Mouse (Mus musculus) heart, postnatal 14 days (tissue): Measurements from ENCODE around the gene Myh9. TPM values are rescaled to one million over a fixed set of nuclear protein-coding genes. Genes with fewer than 3 reads are reported as not detected.
"Not testable (repeated sequence)": the region's sequence is repeated elsewhere in the genome, so short reads cannot be mapped to it uniquely, and the experiment has no call there.

Experiments
- DNase-seq, 2 experiments: peaks; one replicate each; pipeline ENCODE4 v3.0.0; 2021 to 2022
- intact Hi-C: fragments of 180-260 bp; cut with DNase I; formaldehyde crosslinking; loops from one replicate; pipeline ENCODE4 v1.15.1; 2025
- total RNA-seq, 2 experiments: library from RNA; stranded (reverse); gene quantifications; 2 replicates each; pipeline ENCODE4 v1.2.3; 2021

Gene Myh9
- total RNA-seq, 2 experiments from 2014 or later = 140 to 172 TPM

DNA sequence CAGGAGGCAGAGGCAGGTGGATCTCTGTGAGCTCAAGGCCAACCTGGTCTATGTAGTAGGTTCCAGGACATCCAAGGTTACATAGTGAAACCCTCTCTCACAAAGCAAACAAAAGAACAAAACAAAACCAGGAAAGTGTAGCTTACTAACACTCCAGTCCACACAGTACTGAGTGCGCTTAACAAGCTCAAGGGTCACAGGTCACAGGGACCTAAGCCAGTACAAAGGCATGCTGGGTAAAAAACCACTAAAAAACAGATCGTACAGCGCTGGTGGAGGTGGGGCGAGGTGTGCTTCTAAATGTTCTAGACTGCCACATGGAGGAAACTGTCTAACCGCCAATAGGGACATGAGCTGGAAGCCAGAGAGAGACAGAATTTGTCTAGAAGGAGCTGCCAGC is 71.6 kb downstream of the Myh9 start:
- intact Hi-C loops = loop anchor here (2.0 kb wide), 1 partner anchor 16 kb away; no protein-coding TSS in a partner anchor

DNA sequence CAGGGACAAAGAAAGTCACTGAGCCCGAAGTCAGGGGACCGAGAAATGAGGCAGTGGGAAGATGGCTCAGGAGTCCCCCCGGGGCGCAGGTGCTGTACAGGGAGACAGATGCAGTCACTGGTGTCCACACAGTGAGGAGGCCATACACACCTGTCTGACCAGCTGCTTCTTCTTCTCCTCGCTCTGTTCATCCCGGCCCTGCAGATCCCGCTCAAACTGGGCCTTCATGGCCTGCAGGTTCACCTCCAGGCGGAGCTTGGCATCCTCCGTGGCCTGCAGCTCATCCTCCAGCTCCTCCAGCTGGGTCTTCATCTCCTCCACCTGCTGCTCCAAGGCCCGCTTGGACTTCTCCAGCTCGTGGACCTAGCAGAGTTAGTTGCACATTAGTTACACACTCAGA is 75.0 kb downstream of the Myh9 start:
- intact Hi-C loops = no loop called here
- DNase-seq = no peak

More for the DNA sequence above, 71.6 kb downstream of the Myh9 start:
- DNase-seq = no peak

DNA sequence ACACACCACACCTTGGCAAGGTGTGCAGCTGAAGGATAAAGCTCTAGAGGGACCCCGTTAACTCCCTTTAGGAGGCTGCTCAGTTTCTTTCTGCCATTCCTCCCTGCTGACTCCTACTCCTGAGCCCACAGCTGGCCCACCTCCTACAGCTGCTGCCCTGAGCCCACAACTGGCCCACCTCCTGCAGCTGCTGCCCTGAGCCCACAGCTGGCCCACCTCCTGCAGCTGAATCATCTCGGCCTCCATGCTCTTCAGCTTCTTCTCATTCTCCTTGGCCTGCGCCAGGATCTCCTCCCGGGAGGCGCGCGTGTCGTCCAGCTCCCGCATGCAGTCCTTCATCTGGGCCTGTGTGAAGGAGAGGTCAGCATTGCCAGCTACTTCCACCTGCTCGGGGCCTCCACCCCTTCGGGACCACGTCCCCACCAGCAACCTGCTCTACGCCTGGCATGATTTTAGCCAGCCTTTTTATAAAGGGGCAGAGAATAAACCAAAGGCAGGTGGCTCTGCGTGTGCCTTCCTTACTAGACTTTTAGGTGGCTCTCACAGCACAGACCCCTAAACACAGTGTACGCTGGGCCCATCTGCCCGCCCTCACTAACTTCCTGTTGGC is 76.4 kb downstream of the Myh9 start:
- intact Hi-C loops = no loop called here
- DNase-seq = no peak

DNA sequence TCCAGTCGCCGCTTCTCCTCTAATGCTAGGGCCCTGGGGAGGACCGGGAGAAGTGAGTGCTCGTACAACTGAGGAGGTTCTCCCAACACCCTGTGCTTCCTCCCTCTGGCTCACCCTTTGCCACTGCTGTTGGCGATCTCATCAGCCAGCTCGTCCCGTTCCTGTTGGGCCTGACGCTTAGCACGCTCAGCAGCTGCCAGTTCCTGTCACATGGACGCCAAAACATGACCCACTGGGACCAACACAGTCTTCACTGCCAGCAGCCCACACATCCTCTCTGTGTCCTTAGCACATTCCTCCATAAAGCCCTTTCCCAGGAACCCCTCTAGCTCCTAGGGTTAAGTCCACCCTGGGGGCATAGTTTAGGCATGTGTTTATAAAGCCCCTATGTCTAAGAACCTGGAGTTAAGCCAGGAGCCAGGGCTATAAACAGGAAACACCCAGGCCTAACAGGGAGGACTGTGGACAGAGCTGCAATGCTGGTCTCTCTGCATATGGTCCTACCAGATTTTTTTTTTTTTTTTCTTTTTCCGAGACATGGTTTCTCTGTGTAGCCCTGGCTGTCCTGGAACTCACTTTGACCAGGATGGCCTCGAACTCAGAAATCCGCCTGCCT is 77.5 kb downstream of the Myh9 start:
- intact Hi-C loops = no loop called here
- DNase-seq = peak; percentile 76 to 79

DNA sequence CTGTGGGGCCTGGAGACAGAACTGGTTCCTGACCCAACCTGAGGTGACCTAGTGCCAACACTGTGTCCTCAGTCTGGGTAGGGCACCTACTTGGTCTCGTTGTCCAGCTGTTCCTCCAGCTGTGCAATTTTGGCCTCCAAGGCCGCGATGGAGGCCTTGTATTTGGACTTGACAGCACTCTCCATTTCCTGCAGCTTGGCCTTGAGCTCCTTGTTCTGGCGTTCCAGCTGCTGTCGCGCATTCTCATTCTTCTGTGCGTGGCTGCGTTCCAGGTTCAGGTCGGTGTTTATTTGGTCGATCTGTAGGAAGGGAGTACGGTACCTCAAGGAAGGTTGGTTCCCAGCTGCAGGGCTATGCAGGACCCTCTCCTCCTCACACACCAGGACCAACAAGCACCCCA is 78.3 kb downstream of the Myh9 start:
- peak in 1 of 2 experiments; percentile 35 for DNase-seq
- intact Hi-C loops = no loop called here

DNA sequence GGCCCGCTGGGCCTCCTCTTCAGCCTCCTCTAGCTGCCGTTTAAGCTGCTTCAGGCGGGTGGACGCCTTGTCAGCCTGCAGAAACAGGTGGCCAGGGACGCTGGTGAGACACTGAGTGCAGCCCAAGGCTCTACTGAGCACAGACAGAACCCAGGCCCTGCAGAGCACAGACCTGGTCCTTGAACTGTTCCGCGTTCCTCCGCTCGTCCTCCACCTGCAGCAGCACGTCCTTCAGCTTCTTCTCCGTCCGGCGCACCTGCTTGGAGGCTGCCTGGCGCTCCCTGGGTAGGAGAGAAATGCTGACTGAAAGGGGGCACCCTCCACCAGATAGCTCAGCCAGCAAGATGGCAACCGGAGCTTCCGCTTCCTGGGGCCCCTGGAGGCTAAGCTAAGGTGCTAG is 78.9 kb downstream of the Myh9 start:
- intact Hi-C loops = no loop called here
- no peak for DNase-seq

DNA sequence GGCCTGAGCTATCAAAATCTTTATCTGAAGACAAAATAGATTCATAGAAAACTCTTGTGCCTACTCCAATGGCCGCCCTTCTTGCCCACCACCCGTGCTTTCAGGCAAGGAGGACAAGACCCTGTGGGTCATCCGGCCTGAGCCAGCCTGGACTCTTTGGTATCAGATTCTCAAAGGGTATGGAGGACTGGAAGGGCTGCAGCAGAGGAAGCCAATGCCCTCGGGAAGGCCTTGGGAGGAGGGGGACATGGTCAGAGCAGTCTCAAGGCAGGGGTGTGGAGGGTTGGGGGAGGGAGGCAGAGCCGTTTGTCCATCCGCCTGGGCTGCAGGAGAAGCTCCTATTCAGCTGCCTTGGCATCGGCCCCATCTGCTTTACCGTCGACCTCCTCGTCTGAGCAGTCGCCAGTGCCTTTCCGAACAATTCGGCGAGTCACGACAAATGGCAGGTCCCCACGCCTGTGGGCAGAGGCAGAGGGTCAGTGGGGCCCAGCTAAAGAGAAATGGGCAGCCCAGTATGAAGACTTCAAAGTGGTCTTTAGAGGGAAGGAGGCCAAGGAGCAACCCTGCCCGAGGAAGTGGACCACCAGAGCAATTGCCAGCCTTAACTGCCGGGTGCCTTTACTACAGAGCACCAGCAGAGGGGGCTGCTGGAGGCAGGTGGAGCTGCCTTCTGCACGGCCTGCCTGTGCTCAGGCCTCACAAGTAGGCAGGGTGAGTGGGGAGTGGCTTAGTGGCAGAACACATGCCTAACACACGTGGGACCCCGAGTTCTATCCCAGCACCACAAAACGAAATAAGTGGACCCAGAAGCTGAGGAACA is 80.2 kb downstream of the Myh9 start:
- intact Hi-C loops = no loop called here
- peak in 1 of 2 experiments; percentile 59 for DNase-seq

DNA sequence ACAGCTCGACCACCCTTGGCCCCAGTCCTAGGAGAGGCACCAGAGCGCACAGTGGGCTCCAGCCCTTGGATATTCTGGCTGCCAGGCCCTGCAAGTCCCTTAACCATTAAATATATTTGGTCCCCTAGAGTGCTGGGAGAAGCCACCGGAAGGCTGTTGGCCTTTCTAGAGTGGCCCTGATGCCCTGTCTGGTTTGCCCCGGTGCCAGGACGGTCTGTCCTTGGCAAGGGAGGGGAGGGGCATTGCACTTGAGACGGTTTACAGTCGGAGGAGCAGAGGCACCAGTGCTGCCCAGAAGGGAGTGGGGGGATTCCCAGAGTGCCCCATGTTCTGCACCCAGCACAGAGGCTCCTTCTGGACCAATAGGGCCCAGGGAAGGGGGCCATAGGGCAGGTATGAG is 80.9 kb downstream of the Myh9 start:
- no peak for DNase-seq
- intact Hi-C loops = no loop called here

DNA sequence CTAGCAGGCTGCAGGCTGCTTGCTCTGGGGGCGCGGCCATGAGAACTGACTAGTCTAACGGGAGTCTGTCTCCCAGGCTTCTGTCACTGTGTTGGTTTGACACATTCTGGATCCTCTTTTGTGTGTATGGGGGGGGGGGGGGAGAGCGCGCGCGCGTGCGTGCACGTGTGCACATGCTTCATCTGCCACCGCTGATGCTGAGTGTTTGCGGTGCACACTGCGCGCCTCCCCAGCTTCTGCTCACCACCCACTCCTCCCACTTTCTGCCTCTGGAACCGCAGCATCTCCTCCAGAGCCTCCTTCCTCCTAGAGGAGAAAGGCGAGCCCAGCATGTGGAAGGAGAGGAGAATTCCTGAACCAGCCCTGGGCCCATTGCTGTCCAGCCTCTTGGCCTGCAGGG is 81.9 kb downstream of the Myh9 start:
- intact Hi-C loops = no loop called here
- no peak for DNase-seq

DNA sequence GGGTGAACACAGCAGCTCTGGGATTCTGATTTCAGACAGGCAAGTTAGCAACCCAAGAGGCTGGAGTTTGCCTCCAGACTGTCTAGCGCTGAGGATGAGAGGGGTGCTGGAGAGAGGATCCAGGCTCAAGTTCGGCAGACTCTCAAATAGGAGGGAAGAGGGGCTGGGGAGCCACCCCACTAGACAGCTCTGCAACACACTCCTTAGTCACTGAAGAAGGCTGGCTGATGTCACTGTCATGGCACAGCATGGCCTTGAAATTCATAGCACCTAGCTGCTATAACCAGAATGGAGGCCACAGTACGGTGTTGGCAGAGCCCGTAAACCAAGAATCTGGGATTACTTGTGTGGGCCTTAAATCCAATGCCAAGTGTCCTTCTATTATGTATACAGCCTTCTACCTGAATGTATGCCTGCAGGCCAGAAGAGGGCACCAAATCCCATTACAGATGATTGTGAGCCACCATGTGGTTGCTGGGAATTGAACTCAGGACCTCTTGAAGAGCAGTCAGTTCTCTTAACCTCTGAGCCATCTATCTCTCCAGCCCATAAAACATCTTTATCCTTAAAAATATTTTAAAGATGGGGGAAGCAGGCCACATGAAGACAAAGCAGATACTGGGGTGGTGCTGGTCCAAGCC is 84.3 kb downstream of the Myh9 start:
- intact Hi-C loops = no loop called here
- no peak for DNase-seq

DNA sequence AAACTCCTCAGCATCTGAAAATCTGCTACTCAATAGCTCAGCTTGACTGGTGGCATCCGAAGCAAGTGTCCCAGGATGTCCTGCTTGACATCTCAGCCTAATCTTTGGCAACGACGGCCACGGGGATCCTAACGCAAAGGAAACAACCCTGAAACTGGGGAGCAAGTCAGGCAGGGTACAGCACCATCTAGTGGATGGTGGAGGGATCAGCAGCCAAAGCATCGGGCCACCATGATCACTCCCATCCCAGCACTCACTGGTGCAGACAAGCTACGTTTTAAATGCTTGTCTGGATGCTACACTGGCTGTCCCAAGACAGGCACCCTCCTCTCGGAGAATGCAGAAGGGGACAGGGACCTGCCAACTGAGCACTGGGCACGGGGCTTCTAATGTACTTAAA is 85.1 kb downstream of the Myh9 start, which contains the start of gene Apol8:
Gene Apol8 (minus strand): TSS at position 156 of the 400 bp plus-strand sequence.
- DNase-seq = peak; percentile 36 to 65
- intact Hi-C loops = no loop called here

DNA sequence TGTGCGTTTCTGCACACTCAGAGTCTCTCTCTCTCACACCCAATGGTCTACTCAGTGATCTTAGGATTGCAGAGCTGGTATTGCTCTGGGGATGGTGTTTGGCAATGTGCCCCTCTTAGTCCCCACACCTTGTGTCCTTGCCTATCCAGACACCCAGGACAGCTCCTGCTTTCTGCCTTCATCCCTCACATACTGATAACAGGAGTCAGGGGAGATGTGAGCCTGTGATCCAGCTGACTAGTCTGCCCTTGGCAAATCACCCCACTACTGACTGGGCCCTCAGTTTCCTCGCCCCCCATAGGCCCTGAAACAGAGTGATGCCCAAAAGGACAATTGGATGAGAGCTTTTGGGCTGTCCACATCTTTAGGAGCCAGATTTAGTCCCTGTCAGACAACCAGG is 85.9 kb downstream of the Myh9 start:
- no peak for DNase-seq
- intact Hi-C loops = no loop called here

DNA sequence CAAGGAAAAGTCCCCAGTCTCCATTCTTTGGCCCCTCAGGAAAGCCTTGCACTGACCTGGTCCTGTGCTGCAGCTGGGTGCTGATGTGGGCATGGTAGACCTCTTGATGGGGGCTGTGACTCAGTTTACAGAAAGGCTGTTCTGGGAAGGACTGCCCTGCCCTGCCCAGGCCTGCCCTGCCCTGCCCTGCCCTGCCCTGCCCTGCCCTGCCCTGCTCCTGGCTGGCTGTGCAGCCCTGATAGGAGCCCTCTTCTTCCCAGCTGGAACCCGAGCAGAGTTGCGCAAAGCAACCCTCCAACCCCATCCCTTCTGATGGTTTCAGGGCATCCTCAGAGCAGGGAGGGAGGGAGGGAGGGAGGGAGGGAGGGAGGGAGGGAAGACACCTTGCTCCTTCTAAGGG is 86.8 kb downstream of the Myh9 start:
- no peak for DNase-seq
- intact Hi-C loops = no loop called here

DNA sequence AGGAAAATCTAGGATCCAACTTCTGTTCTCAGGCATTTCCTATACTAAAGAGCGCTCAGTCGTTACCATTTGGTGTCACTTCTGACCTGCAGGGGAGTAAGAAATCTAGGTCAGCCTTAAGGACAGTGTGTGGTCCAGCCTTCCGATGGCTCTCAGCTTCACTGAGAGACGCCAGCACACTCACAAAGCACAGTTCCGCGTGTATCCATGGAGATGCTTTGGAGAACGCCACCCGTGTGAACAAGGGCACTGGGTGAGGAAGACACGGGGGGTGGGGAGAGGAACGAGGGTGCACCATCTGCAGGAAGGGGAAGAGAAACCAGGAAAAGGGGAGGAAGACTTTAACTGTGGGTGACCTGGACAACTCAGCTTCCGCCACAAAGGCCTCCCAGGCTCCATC is 89.5 kb downstream of the Myh9 start:
- intact Hi-C loops = no loop called here
- DNase-seq = no peak

DNA sequence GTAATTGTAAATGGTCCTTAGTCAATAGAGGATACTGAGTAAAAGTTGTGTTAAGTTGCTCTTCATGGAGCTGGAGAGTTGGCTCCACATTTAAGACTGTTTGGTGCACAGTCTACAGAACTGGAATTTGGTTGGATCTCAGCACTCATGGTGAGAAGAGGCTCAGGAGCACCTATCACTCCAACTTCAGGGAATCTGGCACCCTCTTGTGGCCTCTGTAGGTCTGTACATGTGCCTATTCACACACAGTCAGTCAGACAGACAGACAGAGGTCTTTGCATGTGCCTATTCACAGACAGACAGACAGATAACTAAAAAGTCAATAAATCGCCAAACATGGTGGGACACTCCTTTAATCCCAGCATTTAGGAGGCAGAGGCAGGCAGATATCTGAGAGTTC is 91.5 kb downstream of the Myh9 start:
- DNase-seq = peak; percentile 45 to 60
- intact Hi-C loops = no loop called here

DNA sequence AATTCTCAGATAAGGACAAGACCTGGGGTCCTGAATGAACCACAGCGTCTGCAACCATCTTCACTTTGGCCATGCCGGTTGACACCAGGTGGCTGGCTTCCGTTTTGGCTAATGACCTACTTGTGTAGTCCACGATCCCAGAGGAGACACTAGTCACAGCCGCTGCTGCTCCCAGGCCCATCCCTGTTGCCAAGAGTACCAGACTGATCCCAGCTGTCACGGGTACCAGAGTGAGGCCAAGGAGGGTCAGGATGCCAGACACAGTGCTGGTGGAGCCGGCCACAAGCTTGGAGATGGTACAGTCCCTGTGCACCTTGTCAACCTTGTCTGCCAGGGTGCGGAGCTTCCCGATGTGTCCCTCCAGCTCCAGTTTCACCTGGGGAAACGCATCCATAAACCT is 92.3 kb downstream of the Myh9 start:
- intact Hi-C loops = no loop called here
- peak in 1 of 2 experiments; percentile 45 for DNase-seq

DNA sequence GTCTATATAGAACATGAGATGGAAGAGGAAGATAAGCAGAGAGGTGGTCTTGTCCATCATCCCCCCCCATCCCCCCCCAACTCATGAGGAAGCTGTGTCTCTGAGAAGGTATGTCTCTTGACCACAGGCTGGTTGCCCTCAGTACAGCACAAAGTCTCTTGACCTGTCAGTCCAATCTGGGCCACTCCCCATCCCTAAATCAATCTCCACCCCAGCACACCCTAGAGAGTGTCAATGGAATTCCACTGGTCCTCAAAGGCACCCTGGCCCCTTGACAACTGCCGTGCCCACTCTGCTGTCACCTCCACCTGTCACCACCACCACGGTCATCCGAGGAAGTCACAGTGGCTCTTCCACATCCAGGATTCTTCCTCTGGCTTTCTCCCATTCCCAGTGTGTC is 93.6 kb downstream of the Myh9 start:
- intact Hi-C loops = no loop called here
- no peak for DNase-seq

DNA sequence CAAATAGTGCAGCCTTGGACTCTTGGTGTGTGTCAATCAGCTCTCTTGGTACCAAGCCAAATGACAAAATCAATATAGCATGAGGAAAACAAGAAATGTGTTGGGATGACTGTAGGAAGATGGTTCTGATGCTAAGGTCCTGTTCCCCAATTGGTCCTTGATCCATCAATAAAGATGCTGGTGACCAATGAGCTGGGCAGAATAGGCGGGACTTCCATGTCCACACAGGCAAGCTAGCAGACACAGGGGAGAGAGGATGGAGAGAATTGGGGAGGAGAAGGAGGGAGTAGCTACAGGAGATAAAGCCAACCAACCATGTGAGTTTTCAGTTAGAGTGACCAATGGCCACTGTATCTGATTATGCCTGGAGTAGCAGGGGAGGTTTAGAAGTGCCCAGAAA is 95.6 kb downstream of the Myh9 start:
- no peak for DNase-seq
- intact Hi-C loops = no loop called here

DNA sequence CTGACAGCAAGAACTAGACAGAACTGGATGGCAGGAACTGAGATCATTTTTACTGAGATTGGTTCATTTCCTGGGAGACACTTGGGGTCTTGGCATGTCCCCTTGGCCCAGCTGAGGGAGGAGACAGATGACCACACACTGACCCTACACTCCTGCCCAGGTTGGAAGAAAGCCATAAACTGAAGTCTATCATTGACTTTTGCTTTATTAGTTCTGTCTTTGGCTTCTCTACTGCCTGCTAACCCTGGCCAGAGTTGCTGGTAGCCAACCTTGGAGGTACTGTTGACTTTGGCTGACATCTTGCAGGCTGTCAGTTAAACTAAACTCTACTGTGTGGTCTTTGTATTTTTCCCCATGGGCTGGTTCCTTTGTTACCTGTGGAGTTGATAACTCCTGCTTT is 96.9 kb downstream of the Myh9 start:
- DNase-seq = no peak
- intact Hi-C loops = no loop called here

DNA sequence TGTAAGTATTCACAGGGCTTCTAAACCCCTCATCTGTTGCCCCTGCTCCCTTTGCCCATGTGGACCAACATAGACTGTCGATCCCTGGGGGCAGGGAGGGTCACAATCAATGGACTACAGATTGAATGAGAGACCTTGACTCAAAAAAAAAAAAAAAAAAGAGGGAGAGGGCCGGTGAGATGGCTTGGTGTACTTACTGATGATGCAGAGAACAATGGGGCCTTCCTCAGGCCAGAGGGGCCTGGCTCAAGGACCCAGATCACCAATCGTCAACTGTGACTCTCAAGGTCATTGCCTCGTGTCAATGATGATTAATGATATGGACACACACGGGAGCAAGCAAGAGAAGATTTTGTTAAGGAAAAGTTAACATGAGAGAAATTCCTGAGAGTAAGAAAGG is 97.3 kb downstream of the Myh9 start:
- intact Hi-C loops = no loop called here
- no peak for DNase-seq

DNA sequence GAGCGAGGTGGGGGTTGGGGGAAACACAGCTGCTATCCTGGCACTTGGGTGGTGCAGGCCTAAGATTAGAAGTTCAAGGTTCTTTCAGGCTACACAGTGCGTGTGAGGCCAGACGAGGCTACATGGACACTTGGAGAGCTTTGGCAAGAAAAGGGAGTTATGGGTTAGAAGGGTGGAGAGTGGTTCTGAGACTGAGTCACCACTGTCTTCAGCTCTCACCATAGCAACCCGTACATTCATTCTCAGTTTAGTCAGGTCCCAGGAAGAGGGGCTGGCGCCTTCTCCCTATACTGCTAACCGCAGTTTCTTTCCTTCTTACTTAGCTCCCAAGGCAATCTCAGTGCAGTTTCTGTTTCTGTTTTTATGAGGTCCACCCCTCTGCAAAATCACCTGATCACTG is 100.4 kb downstream of the Myh9 start:
- intact Hi-C loops, DNase-seq: not testable (repeated sequence)
